8 mouse cellular contexts compared by ENCODE assay signal in the genomic region with DNA sequence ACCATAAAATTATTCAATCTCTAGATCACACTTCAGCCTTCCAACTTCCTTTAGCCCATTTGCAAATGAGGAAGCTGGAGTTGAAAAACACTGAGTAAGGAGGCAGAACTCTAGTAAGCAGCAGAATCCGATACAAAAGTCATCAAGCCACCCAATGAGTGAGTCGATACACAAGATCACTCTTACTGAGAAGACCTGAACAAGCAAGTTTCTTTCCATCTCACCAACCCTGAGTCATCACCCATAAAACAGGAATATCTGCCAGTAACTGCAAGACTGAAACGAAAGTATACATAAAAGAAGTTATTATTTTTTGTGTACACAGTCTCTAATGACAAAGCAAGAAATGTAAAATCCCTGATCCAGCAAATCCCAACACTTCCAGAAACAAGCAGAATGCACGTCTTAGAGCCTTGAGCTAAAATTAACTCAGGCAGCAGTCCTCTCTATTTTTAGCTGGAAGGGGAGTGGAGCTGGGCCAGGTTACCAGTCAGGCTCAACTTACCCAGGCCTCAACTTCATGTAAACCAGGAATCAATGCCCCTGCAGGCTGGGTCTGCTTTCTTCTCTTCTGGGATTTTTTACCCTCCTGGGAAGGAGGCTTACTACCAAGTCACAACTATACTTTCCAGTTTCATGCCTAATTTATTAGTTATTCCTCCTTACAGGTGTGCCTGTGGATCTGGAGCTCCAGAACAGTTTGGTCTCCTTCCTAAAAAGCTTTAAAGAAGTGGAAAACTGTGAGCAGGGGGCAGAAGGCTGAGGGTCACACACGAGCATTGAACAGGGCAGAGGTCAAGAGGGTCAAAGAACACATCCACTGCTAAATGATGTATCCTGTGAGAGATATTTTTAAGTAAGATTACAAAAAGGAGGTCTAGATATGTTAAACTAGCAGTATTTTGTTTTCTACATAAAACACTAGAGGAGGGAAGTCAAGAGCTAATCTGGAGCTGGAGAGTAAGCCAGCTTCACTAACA. TPM values are rescaled to one million over a fixed set of nuclear protein-coding genes. Genes with fewer than 3 reads are reported as not detected.
DNase-seq lines count a peak whose midpoint lies in the region; ATAC-seq and TF ChIP-seq lines count a peak whose summit lies in the region.

No protein-coding gene starts in this region.

- H3K9ac ChIP-seq in intestine, embryonic 16.5 days (ENCODE audit: low read depth, low read length), result no peak overlapping the region
- no peak overlapping the region for H3K9ac ChIP-seq in intestine, embryonic 15.5 days
- H3K9ac ChIP-seq in CH12.LX (ENCODE audit: insufficient read depth, low read depth), result peak overlapping the region; percentile 62
- no peak overlapping the region for H3K9ac ChIP-seq in liver, postnatal 0 days (replicated peaks)
- H3K9ac ChIP-seq in forebrain, embryonic 13.5 days, result no peak overlapping the region

- ATAC-seq in intestine, embryonic 16.5 days, result no peak
- no peak for ATAC-seq in intestine, embryonic 15.5 days
- no peak for ATAC-seq in liver, postnatal 0 days
- ATAC-seq in forebrain, embryonic 13.5 days, result no peak
- ATAC-seq in erythroblast, adult 5-6 weeks (replicated peaks; ENCODE audit: low FRiP score, poor library complexity, severe bottlenecking), result no peak

- no peak for TF ChIP-seq POLR2A in CH12.LX (IDR thresholded peaks at IDR 0.05; ENCODE audit: low read depth, low read length)

- TF ChIP-seq EP300 in CH12.LX (IDR thresholded peaks at IDR 0.05; ENCODE audit: low read length), result no peak
- TF ChIP-seq EP300 in liver, postnatal 0 days (IDR thresholded peaks at IDR 0.05; ENCODE audit: low read depth), result no peak

- in situ Hi-C loops in CH12.LX (cut with MboI; ENCODE audit: low pct_ligation_motif_present, low pct_unique_long_range_greater_than_20kb, low sequenced_read_pairs), result no loop called here

- peaks cover 5% of the 10 kb centered on the region; the same call in 1 of the 2 replicates for H3K4me1 ChIP-seq in intestine, embryonic 16.5 days (ENCODE audit: control insufficient read depth, insufficient read depth, low read length)
- 0 out of 2 replicates have a peak, but pooled peaks cover 4% of the 10 kb centered on the region for H3K4me1 ChIP-seq in intestine, embryonic 15.5 days (replicated peaks)
- H3K4me1 ChIP-seq in CH12.LX (ENCODE audit: control insufficient read depth in 1 of 2, insufficient read depth in 2 of 2), result peaks cover 0 to 37% of the 10 kb centered on the region in 2 experiments; a peak in 2 of 4 replicates
- peaks cover 21% of the 10 kb centered on the region for H3K4me1 ChIP-seq in liver, postnatal 0 days (ENCODE audit: insufficient read depth)
- 0 out of 2 replicates have a peak, but pooled peaks cover 4% of the 10 kb centered on the region for H3K4me1 ChIP-seq in forebrain, embryonic 13.5 days

- dilution Hi-C loops in CH12.LX (cut with MboI; ENCODE audit: extremely low pct_ligation_motif_present, extremely low pct_unique_long_range_greater_than_20kb, low sequenced_read_pairs), result no loop called here

- no peaks in the 10 kb centered on the region for H3K79me2 ChIP-seq in CH12.LX (replicated peaks; ENCODE audit: control insufficient read depth, extremely low read depth, insufficient read depth, poor library complexity, severe bottlenecking)

- TF ChIP-seq RAD21 in CH12.LX (IDR thresholded peaks at IDR 0.05; ENCODE audit: low read depth, low read length), result no peak

- DNase-seq in CH12.LX (ENCODE audit: extremely low read depth), result peak; percentile 29
- DNase-seq in gastrocnemius, postnatal 14 days, result peak; percentile 46
- no peak for DNase-seq in liver, postnatal 0 days
- DNase-seq in left cerebral cortex, adult 11 months (ENCODE audit: low spot score), result no peak

- 45% methylated on average over 5 of the region's 5 CpGs for WGBS in intestine, embryonic 16.5 days
- 44% methylated on average over 5 of the region's 5 CpGs for WGBS in intestine, embryonic 15.5 days
- 41% methylated on average over 5 of the region's 5 CpGs for WGBS in liver, postnatal 0 days (ENCODE audit: insufficient replicate concordance)
- 62% methylated on average over 5 of the region's 5 CpGs for WGBS in forebrain, embryonic 13.5 days

- H3K27ac ChIP-seq in intestine, embryonic 16.5 days (ENCODE audit: low read length), result no peak overlapping the region
- H3K27ac ChIP-seq in intestine, embryonic 15.5 days, result no peak overlapping the region
- no peak overlapping the region for H3K27ac ChIP-seq in CH12.LX (ENCODE audit: insufficient read depth, low read depth)
- peak overlapping the region; percentile 45; the same call in 1 of the 2 replicates for H3K27ac ChIP-seq in liver, postnatal 0 days (ENCODE audit: low read depth)
- H3K27ac ChIP-seq in forebrain, embryonic 13.5 days, result no peak overlapping the region

- no peaks in the 10 kb centered on the region for H3K9me3 ChIP-seq in intestine, embryonic 16.5 days (ENCODE audit: control insufficient read depth, low read length)
- no peaks in the 10 kb centered on the region for H3K9me3 ChIP-seq in intestine, embryonic 15.5 days
- no peaks in the 10 kb centered on the region for H3K9me3 ChIP-seq in CH12.LX (replicated peaks; ENCODE audit: low read length)
- no peaks in the 10 kb centered on the region for H3K9me3 ChIP-seq in liver, postnatal 0 days (ENCODE audit: low read length)
- H3K9me3 ChIP-seq in forebrain, embryonic 13.5 days (replicated peaks), result no peaks in the 10 kb centered on the region

- 0 out of 2 replicates have a peak overlapping the region, but pooled peaks have one; percentile 12 for H3K4me2 ChIP-seq in intestine, embryonic 16.5 days (ENCODE audit: low read depth, low read length)
- H3K4me2 ChIP-seq in intestine, embryonic 15.5 days (replicated peaks), result no peak overlapping the region; the same call in 1 of the 2 replicates
- peak overlapping the region; percentile 91 for H3K4me2 ChIP-seq in CH12.LX (ENCODE audit: insufficient read depth, low read depth, poor library complexity, severe bottlenecking)
- peak overlapping the region; percentile 7; the same call in 1 of the 2 replicates for H3K4me2 ChIP-seq in liver, postnatal 0 days (ENCODE audit: low read depth, low read length)
- no peak overlapping the region for H3K4me2 ChIP-seq in forebrain, embryonic 13.5 days

- H3K27me3 ChIP-seq in intestine, embryonic 16.5 days (replicated peaks; ENCODE audit: control insufficient read depth, insufficient read depth, low read length), result no peaks in the 10 kb centered on the region
- no peaks in the 10 kb centered on the region for H3K27me3 ChIP-seq in intestine, embryonic 15.5 days (replicated peaks)
- no peaks in the 10 kb centered on the region for H3K27me3 ChIP-seq in CH12.LX (replicated peaks)
- no peaks in the 10 kb centered on the region for H3K27me3 ChIP-seq in liver, postnatal 0 days (ENCODE audit: insufficient read depth, low read length)
- H3K27me3 ChIP-seq in forebrain, embryonic 13.5 days, result no peaks in the 10 kb centered on the region

- H3K36me3 ChIP-seq in intestine, embryonic 16.5 days (ENCODE audit: control insufficient read depth, insufficient read depth, low read length), result no peaks in the 10 kb centered on the region
- H3K36me3 ChIP-seq in intestine, embryonic 15.5 days, result no peaks in the 10 kb centered on the region
- H3K36me3 ChIP-seq in CH12.LX (replicated peaks in 1 of 2; ENCODE audit: control insufficient read depth in 1 of 2, insufficient read depth in 1 of 2, low read length in 1 of 2), result no peaks in the 10 kb centered on the region
- H3K36me3 ChIP-seq in liver, postnatal 0 days (replicated peaks; ENCODE audit: insufficient read depth, low read length), result no peaks in the 10 kb centered on the region
- H3K36me3 ChIP-seq in forebrain, embryonic 13.5 days (ENCODE audit: poor library complexity, severe bottlenecking), result no peaks in the 10 kb centered on the region

- TF ChIP-seq CTCF in CH12.LX (conservative IDR thresholded peaks at IDR 0.05 in 1 of 2, IDR thresholded peaks at IDR 0.05 in 1 of 2; ENCODE audit: low read depth in 2 of 2, low read length in 2 of 2), result no peak
- TF ChIP-seq CTCF in liver, postnatal 0 days (IDR thresholded peaks at IDR 0.05; ENCODE audit: low read depth), result no peak

- intact Hi-C loops in gastrocnemius, postnatal 14 days (cut with DNase I; ENCODE audit: low total_unique reads), result no loop called here

- H3K4me3 ChIP-seq in intestine, embryonic 16.5 days (ENCODE audit: low read length), result no peak overlapping the region
- no peak overlapping the region for H3K4me3 ChIP-seq in intestine, embryonic 15.5 days (replicated peaks)
- H3K4me3 ChIP-seq in CH12.LX (replicated peaks in 1 of 3; ENCODE audit: low read depth in 2 of 3, low read length in 2 of 3, poor library complexity in 1 of 3), result peak overlapping the region in 1 of 3 experiments; percentile 7
- no peak overlapping the region for H3K4me3 ChIP-seq in liver, postnatal 0 days (ENCODE audit: low read depth, low read length)
- H3K4me3 ChIP-seq in forebrain, embryonic 13.5 days, result no peak overlapping the region

RNA-seq across cellular contexts. Expression of gene Nr1d2, which starts 4.7 kb away (rescaled TPM):
- polyA plus RNA-seq in intestine, embryonic 16.5 days (2015; fragmentation: Nextera tagmentation; extraction: Ambion mirVana), result 3.6 and 3.8 TPM in 2 replicates
- 5.0 and 6.9 TPM in 2 replicates for polyA plus RNA-seq in intestine, embryonic 15.5 days (2015; fragmentation: Nextera tagmentation; extraction: Ambion mirVana)
- total RNA-seq in CH12.LX (2012; rRNA removed), result 4.5 and 5.1 TPM in 2 replicates
- 8.4 and 9.3 TPM in 2 replicates for total RNA-seq in CH12.LX (2014; rRNA removed)
- 5.6 and 6.8 TPM in 2 replicates for polyA plus RNA-seq in CH12.LX (2012; ENCODE audit: insufficient read length, low read depth)
- total RNA-seq in gastrocnemius, postnatal 14 days (2021), result 10 to 100 TPM; 48.8 to 50.8 TPM
- polyA plus RNA-seq in liver, postnatal 0 days (2015; fragmentation: Nextera tagmentation; extraction: Ambion mirVana), result 6.2 and 6.5 TPM in 2 replicates
- polyA plus RNA-seq in forebrain, embryonic 13.5 days (2015; fragmentation: Nextera tagmentation; extraction: Ambion mirVana), result 5.0 and 5.4 TPM in 2 replicates
- total RNA-seq in erythroblast, adult 5-6 weeks (2015; ENCODE audit: low replicate concordance), result 2.9 TPM in 1 of 2 replicates, not detected in the other
- total RNA-seq in erythroblast, adult 5-6 weeks (2017; ENCODE audit: low replicate concordance), result 2.0 and 2.5 TPM in 2 replicates

RNA-seq across cellular contexts. Expression of gene Nkiras1, which starts 36.7 kb away (rescaled TPM):
- polyA plus RNA-seq in intestine, embryonic 16.5 days (2015; fragmentation: Nextera tagmentation; extraction: Ambion mirVana), result 14.5 and 15.9 TPM in 2 replicates
- 16.8 and 17.1 TPM in 2 replicates for polyA plus RNA-seq in intestine, embryonic 15.5 days (2015; fragmentation: Nextera tagmentation; extraction: Ambion mirVana)
- total RNA-seq in CH12.LX (2012; rRNA removed) (5.5 and 6.6 TPM in 2 replicates), CH12.LX (2014; rRNA removed) (9.2 and 10.7 TPM in 2 replicates)
- 9.8 and 12.5 TPM in 2 replicates for polyA plus RNA-seq in CH12.LX (2012; ENCODE audit: insufficient read length, low read depth)
- total RNA-seq in gastrocnemius, postnatal 14 days (2021), result 10 to 100 TPM; 33.5 to 33.8 TPM
- 19.1 and 20.1 TPM in 2 replicates for polyA plus RNA-seq in liver, postnatal 0 days (2015; fragmentation: Nextera tagmentation; extraction: Ambion mirVana)
- polyA plus RNA-seq in forebrain, embryonic 13.5 days (2015; fragmentation: Nextera tagmentation; extraction: Ambion mirVana), result 21.7 and 25.7 TPM in 2 replicates
- total RNA-seq in erythroblast, adult 5-6 weeks (2015; ENCODE audit: low replicate concordance), result 0.21 TPM in 1 of 2 replicates, not detected in the other
- total RNA-seq in erythroblast, adult 5-6 weeks (2017; ENCODE audit: low replicate concordance), result 2.4 and 3.5 TPM in 2 replicates

RNA-seq across cellular contexts. Expression of gene Rpl15, which starts 36.9 kb away (rescaled TPM):
- polyA plus RNA-seq in intestine, embryonic 16.5 days (2015; fragmentation: Nextera tagmentation; extraction: Ambion mirVana), result 349 and 396 TPM in 2 replicates
- 406 and 450 TPM in 2 replicates for polyA plus RNA-seq in intestine, embryonic 15.5 days (2015; fragmentation: Nextera tagmentation; extraction: Ambion mirVana)
- total RNA-seq in CH12.LX (2012; rRNA removed), result 2,059 and 2,113 TPM in 2 replicates
- total RNA-seq in CH12.LX (2014; rRNA removed), result 2,291 and 2,467 TPM in 2 replicates
- 753 and 1,059 TPM in 2 replicates for polyA plus RNA-seq in CH12.LX (2012; ENCODE audit: insufficient read length, low read depth)
- 100 to 1,000 TPM; 678 to 745 TPM for total RNA-seq in gastrocnemius, postnatal 14 days (2021)
- polyA plus RNA-seq in liver, postnatal 0 days (2015; fragmentation: Nextera tagmentation; extraction: Ambion mirVana), result 224 and 240 TPM in 2 replicates
- polyA plus RNA-seq in forebrain, embryonic 13.5 days (2015; fragmentation: Nextera tagmentation; extraction: Ambion mirVana), result 354 and 406 TPM in 2 replicates
- total RNA-seq in erythroblast, adult 5-6 weeks (2015; ENCODE audit: low replicate concordance), result 481 and 533 TPM in 2 replicates
- total RNA-seq in erythroblast, adult 5-6 weeks (2017; ENCODE audit: low replicate concordance), result 416 and 508 TPM in 2 replicates

Comparison
In these comparisons a context has a peak if more than half of its experiments do, and no peak if none do; other contexts are left out.
1. H3K4me2 ChIP-seq: peak in intestine, embryonic 16.5 days (single experiment), CH12.LX (single experiment) and liver, postnatal 0 days (single experiment); none in intestine, embryonic 15.5 days (single experiment) and forebrain, embryonic 13.5 days (single experiment).
2. DNase-seq: peak in CH12.LX (single experiment) and gastrocnemius, postnatal 14 days (single experiment); none in liver, postnatal 0 days (single experiment) and left cerebral cortex, adult 11 months (single experiment).